Mouse (Mus musculus): Measurements from ENCODE around the gene Slc12a8.

- TF ChIP-seq CTCF (IDR thresholded peaks at IDR 0.05; ENCODE audit: low read depth) (no peak), EP300 (IDR thresholded peaks at IDR 0.05; ENCODE audit: low read depth) (no peak)
These were observed 174.0 kb downstream of the Slc12a8 start for GRCm38 (mm10) chr16:33690975-33691747.

Measured in heart, postnatal 0 days (tissue).